In the genomic region with DNA sequence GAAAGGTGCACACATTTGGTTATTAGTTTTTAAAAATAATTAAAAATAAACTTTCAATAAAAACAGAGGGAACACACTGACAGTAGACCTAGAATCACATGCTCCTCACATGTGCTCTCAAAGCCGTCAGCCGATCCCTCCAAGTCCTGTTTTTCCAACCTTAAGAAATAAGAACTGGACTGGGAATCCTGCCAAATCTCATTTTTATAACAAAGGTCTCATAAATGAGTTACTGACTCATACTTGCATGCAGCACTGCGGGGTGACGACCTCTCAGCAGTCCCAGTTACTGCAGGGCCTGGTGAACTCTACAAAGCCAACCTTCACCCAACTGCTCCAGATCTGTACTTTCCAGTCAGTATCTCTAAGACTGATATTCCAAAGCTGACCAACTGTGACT, we compare ENCODE assay signal across 8 mouse cellular contexts. TPM values are rescaled to one million over a fixed set of nuclear protein-coding genes. Genes with fewer than 3 reads are reported as not detected.
DNase-seq lines count a peak whose midpoint lies in the region; ATAC-seq and TF ChIP-seq lines count a peak whose summit lies in the region.

No protein-coding gene starts in this region.

- 49% methylated on average over 4 of the region's 4 CpGs for WGBS in heart, embryonic 12.5 days
- WGBS in limb, embryonic 13.5 days, result 20% methylated on average over 4 of the region's 4 CpGs

- no peaks in the 10 kb centered on the region for H3K27me3 ChIP-seq in heart, embryonic 12.5 days (replicated peaks)
- H3K27me3 ChIP-seq in limb, embryonic 13.5 days, result no peaks in the 10 kb centered on the region

- TF ChIP-seq CTCF in layer of hippocampus, adult 2 months (conservative IDR thresholded peaks at IDR 0.05), result no peak

- no peak overlapping the region for H3K9ac ChIP-seq in heart, embryonic 12.5 days
- no peak overlapping the region for H3K9ac ChIP-seq in limb, embryonic 13.5 days

- H3K4me1 ChIP-seq in heart, embryonic 12.5 days (replicated peaks), result peaks cover 71% of the 10 kb centered on the region
- peaks cover 50% of the 10 kb centered on the region for H3K4me1 ChIP-seq in limb, embryonic 13.5 days

- peak; percentile 20 for DNase-seq in gastrocnemius, postnatal 14 days
- no peak for DNase-seq in gastrocnemius, postnatal 36 days
- peak; percentile 85 for DNase-seq in MN1 (ENCODE audit: low spot score)
- DNase-seq in layer of hippocampus, adult 2 months (ENCODE audit: low spot score in 2 of 2), result no peak

- no peak overlapping the region for H3K4me2 ChIP-seq in heart, embryonic 12.5 days
- H3K4me2 ChIP-seq in limb, embryonic 13.5 days (replicated peaks), result no peak overlapping the region

- intact Hi-C loops in gastrocnemius, postnatal 14 days (cut with DNase I; ENCODE audit: low total_unique reads), result no loop called here
- intact Hi-C loops in gastrocnemius, postnatal 36 days (cut with DNase I), result no loop called here

- peaks cover 29% of the 10 kb centered on the region for H3K36me3 ChIP-seq in heart, embryonic 12.5 days
- 0 out of 2 replicates have a peak, but pooled peaks cover 3% of the 10 kb centered on the region for H3K36me3 ChIP-seq in limb, embryonic 13.5 days

- no peak for ATAC-seq in heart, embryonic 12.5 days (ENCODE audit: insufficient number of reproducible peaks, low FRiP score)
- peak; percentile 82 for ATAC-seq in limb, embryonic 13.5 days (ENCODE audit: low FRiP score, low read depth)
- no peak for ATAC-seq in granulocyte monocyte progenitor cell, adult 5-6 weeks (replicated peaks; ENCODE audit: poor library complexity, severe bottlenecking)
- ATAC-seq in CD4-positive, CD25-positive, alpha-beta regulatory T cell, adult 4 months, result no peak

- no peak overlapping the region for H3K4me3 ChIP-seq in heart, embryonic 12.5 days
- no peak overlapping the region for H3K4me3 ChIP-seq in limb, embryonic 13.5 days
- H3K4me3 ChIP-seq in layer of hippocampus, adult 2 months, result no peak overlapping the region

- H3K9me3 ChIP-seq in heart, embryonic 12.5 days (replicated peaks), result no peaks in the 10 kb centered on the region
- no peaks in the 10 kb centered on the region for H3K9me3 ChIP-seq in limb, embryonic 13.5 days

- peak overlapping the region; percentile 44; the same call in 1 of the 2 replicates for H3K27ac ChIP-seq in heart, embryonic 12.5 days (ENCODE audit: poor library complexity, severe bottlenecking)
- no peak overlapping the region for H3K27ac ChIP-seq in limb, embryonic 13.5 days
- no peak overlapping the region for H3K27ac ChIP-seq in layer of hippocampus, adult 2 months

RNA-seq across cellular contexts. Expression of gene Sptbn1, which starts 58.5 kb away (rescaled TPM):
- total RNA-seq in gastrocnemius, postnatal 14 days (2021), result 100 to 1,000 TPM; 130 to 152 TPM
- 100 to 1,000 TPM; 104 to 125 TPM for total RNA-seq in gastrocnemius, postnatal 36 days (2021)
- polyA plus RNA-seq in heart, embryonic 12.5 days (2016; fragmentation: Nextera tagmentation; extraction: Ambion mirVana), result 188 and 194 TPM in 2 replicates
- 91.3 and 95.8 TPM in 2 replicates for polyA plus RNA-seq in limb, embryonic 13.5 days (2015; fragmentation: Nextera tagmentation; extraction: Ambion mirVana)
- 101 and 117 TPM in 2 replicates for total RNA-seq in granulocyte monocyte progenitor cell, adult 5-6 weeks (2014; fragmentation: Nextera tagmentation)
- 159 and 165 TPM in 2 replicates for total RNA-seq in granulocyte monocyte progenitor cell, adult 5-6 weeks (2017)
- 100 to 1,000 TPM; 564 to 576 TPM for total RNA-seq in layer of hippocampus, adult 2 months (2021)
- 100 to 1,000 TPM in 1 of 2 experiments, 10 to 100 TPM in 1; 95.8 to 120 TPM for polyA plus RNA-seq in CD4-positive, CD25-positive, alpha-beta regulatory T cell, adult 4 months (2017; shearing (Covaris generic))

Comparison
In these comparisons a context has a peak if more than half of its experiments do, and no peak if none do; other contexts are left out.
1. DNase-seq: peak in gastrocnemius, postnatal 14 days (single experiment) and MN1 (single experiment); none in gastrocnemius, postnatal 36 days (0 of 2) and layer of hippocampus, adult 2 months (0 of 2).